Mouse (Mus musculus) embryonic stem cell, embryonic (primary cell): ENCODE results near the gene Polr2h.

Experiments used
- CTCF ChIA-PET, 4 experiments: fragments of 300-600 bp in 2 of 4; fragments of 350-600 bp in 2 of 4; sonication (Branson Sonifier 250); formaldehyde crosslinking; loops; one replicate each; lab custom pipeline; 2022; ENCODE audit warnings: inconsistent platforms in 2 of 4; lab: Charles Lee
- POLR2A ChIA-PET, 4 experiments: fragments of 300-600 bp in 2 of 4; fragments of 350-600 bp in 2 of 4; sonication (Branson Sonifier 250); formaldehyde crosslinking; loops; one replicate each; lab custom pipeline; 2022; ENCODE audit warnings: antibody characterized with exemption in 4 of 4, inconsistent platforms in 1 of 4; lab: Charles Lee

Polr2h gene

DNA sequence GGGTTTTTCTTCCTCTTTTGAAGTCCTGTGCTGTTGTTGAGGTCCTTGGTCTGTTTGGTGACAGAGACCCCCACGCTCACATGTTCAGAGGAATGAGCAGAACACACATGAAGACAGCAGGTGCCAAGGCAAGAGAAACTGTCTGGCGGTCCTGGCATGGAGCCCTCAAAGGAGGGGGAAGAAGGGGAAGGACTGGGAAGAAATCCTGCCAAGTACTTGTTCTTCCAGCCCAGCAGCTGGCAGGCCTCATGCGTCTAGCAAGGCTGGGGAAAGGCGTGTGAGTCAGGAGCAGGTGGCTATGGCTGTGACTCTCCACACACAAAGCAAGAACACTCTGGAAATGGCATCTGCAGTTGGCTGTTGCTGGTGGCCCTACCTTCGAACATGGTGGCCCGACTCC lies 29.2 kb downstream of the Polr2h start:
- CTCF ChIA-PET = no interaction called here
- POLR2A ChIA-PET = interaction anchor here in 1 of 4 experiments (0.5 kb wide), 1 partner anchor 14 kb away, joined by 3 read pairs; the partner anchor contains the start of gene Chrd

DNA sequence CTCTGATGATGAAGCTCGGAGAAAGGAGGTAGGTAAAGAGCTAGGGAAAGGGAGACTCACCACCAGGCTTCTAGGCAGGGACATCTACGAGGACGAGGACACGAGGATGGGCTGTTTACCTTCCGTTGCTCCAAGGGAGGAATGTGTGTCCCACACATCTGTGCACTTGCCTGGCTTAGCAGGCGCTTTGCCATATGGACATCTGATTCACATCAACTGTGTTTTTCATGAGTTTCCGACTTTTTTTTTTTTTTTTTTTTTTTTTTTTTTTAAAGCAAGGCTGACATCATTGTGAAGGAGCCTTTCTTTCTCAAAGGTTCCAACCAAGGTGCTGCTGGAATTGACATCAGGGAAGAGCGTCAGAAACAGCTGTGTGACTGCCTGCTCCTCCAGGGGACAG lies 33.1 kb downstream of the Polr2h start:
- CTCF ChIA-PET = interaction anchor here in 3 of 4 experiments (0.7 to 4.2 kb wide), 10 partner anchors 12 to 745 kb away, joined by 3 to 17 read pairs (median 6); no protein-coding TSS in a partner anchor
- POLR2A ChIA-PET = interaction anchor here in 2 of 4 experiments (0.6 to 2.6 kb wide), 7 partner anchors 33 to 1993 kb away, joined by 3 to 8 read pairs (median 4); partner anchors contain the start of genes Clcn2 (in 2 of the 2) and Polr2h (in 2 of the 2)

DNA sequence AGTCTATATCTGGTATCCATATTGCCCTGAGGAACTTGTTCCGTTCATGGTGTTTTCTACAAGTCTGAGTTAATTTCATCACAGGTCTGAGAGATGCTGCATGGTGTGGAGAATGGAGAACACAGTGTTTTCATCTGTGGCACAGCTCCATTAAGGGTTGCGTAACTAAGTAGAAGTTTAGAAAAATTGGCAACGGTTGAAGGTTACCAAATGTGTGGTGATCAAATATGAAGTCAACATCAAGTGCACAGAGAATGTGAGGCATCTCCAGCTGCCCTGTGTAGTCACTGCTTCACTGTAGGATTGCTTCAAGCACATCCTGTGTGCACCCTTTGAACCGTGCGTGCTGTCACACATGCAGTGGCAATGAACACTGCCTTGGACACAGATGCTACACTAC lies 38.6 kb downstream of the Polr2h start:
- POLR2A ChIA-PET = interaction anchor here in 1 of 4 experiments (0.6 to 1.3 kb wide), 2 partner anchors 39 to 477 kb away, joined by 3 read pairs; no protein-coding TSS in a partner anchor
- CTCF ChIA-PET = interaction anchor here in 1 of 4 experiments (0.5 to 1.6 kb wide), 2 partner anchors 10 to 29 kb away, joined by 3 read pairs; no protein-coding TSS in a partner anchor

DNA sequence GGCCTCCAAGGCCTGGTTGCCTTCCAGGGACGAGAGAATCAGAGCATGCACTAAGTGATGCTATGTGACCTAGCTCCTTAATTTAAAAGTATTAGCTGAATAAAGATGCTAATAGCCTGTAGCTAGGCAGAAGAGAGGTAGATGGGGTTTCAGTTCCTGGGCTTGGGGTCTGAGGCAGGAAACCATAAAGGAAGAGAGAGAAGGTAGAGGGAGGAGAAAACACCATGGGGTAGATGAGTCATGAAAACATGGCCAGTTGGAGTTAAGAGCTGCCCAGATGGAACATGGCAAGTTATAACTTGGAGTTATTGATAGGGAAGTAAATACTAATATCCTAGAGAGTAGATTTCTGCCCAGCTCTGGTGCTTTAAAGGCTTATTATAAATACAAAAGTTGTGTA lies 39.9 kb downstream of the Polr2h start:
- CTCF ChIA-PET = interaction anchor here in 2 of 4 experiments (0.6 to 1.5 kb wide), 3 partner anchors 9 to 408 kb away, joined by 3 to 5 read pairs (median 3); partner anchors contain the start of genes Clcn2 (in 1 of the 2) and Polr2h (in 1 of the 2)
- POLR2A ChIA-PET = interaction anchor here in 1 of 4 experiments (1.3 kb wide), 1 partner anchor 41 kb away, joined by 3 read pairs; no protein-coding TSS in a partner anchor

DNA sequence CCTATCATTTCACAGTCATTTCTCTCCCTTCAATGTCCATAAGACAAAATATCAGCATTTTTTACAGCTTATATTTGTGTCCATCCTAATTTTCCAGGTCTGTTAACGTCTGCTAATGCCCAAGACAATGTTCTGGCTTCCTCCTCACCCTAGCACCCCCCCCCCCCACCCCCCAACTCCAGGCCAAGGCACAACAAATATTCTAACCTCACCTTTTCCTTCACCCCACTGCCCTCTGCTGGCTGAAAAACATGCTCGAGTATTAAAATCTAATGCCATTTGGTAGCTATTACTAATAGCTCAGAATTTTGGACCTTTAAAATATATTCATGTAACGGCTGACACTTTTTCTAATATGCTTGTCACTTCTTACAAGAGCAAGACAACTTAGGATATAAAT lies 44.2 kb downstream of the Polr2h start:
- ChIA-PET CTCF (interaction anchor here (0.6 to 3.7 kb wide), 69 partner anchors 9 to 1255 kb away, joined by 3 to 30 read pairs (median 4); partner anchors contain the start of genes Clcn2 (in 4 of the 4), Polr2h (in 4 of the 4), Chrd (in 1 of the 4) and Eif4g1 (in 1 of the 4)), POLR2A (interaction anchor here in 3 of 4 experiments (0.6 to 1.9 kb wide), 23 partner anchors 11 to 429 kb away, joined by 3 to 8 read pairs (median 4); partner anchors contain the start of genes Clcn2 (in 2 of the 3) and Polr2h (in 2 of the 3))

DNA sequence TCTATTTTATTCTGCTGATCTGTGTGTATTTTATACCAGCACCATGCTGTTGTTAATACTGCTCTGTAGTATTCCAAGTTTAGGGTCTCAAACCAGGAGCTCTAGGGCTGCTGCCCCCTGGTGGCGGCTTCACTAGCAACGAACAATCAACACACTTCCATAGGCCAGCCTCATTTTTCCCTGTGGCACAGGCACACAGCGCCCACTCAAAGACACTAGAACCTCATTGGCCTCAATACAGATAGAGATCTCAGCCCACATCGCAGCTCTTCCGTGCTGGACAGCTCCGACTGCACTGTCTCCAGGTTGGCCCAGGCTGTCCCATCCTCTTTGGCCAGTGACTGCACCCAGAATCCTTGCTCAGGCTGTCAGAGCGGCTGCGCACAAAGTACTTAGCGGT lies 47.8 kb downstream of the Polr2h start:
- POLR2A ChIA-PET = interaction anchor here (0.5 to 2.1 kb wide), 18 partner anchors 13 to 268 kb away, joined by 3 to 12 read pairs (median 3); partner anchors contain the start of genes Clcn2 (in 1 of the 4) and Polr2h (in 1 of the 4)
- CTCF ChIA-PET = interaction anchor here (0.5 to 3.1 kb wide), 59 partner anchors 9 to 667 kb away, joined by 3 to 26 read pairs (median 4); partner anchors contain the start of genes Clcn2 (in 1 of the 4), Ephb3 (in 1 of the 4) and Polr2h (in 1 of the 4)
